10 mouse cellular contexts compared by ENCODE assay signal in genomic region chr19:45742984-45743575, GRCm38 (mm10). TPM values are rescaled to one million over a fixed set of nuclear protein-coding genes. Genes with fewer than 3 reads are reported as not detected.
DNase-seq lines count a peak whose midpoint lies in the region; ATAC-seq and TF ChIP-seq lines count a peak whose summit lies in the region.
"Had no signal": no experiment of that assay in that cellular context is flagged by ENCODE, and none has a peak within 500 bp of the region (broad histone marks: within the 10 kb centered on the region; RNA-seq: fewer than 3 reads in every experiment).

No protein-coding gene starts in this region.

- peak overlapping the region; percentile 93 for H3K4me2 ChIP-seq in kidney, embryonic 15.5 days
- H3K4me2 ChIP-seq in forebrain, embryonic 11.5 days (ENCODE audit: low read depth, low read length, severe bottlenecking), result peak overlapping the region; percentile 67
- H3K4me2 ChIP-seq in limb, embryonic 11.5 days (ENCODE audit: low read depth, severe bottlenecking), result peak overlapping the region; percentile 88
- H3K4me2 ChIP-seq in neural tube, embryonic 14.5 days (ENCODE audit: low read depth, low read length), result peak overlapping the region; percentile 60

- no peaks in the 10 kb centered on the region for H3K9me3 ChIP-seq in kidney, embryonic 15.5 days (replicated peaks)
- no peaks in the 10 kb centered on the region for H3K9me3 ChIP-seq in forebrain, embryonic 11.5 days (ENCODE audit: control insufficient read depth, low read length)
- no peaks in the 10 kb centered on the region for H3K9me3 ChIP-seq in limb, embryonic 11.5 days (ENCODE audit: control insufficient read depth, low read length)
- no peaks in the 10 kb centered on the region for H3K9me3 ChIP-seq in neural tube, embryonic 14.5 days (ENCODE audit: control insufficient read depth, low read length)

- H3K27ac ChIP-seq in kidney, embryonic 15.5 days, result no peak overlapping the region
- no peak overlapping the region for H3K27ac ChIP-seq in forebrain, embryonic 11.5 days (ENCODE audit: low read depth, low read length)
- no peak overlapping the region for H3K27ac ChIP-seq in limb, embryonic 11.5 days (replicated peaks; ENCODE audit: low read depth, low read length)
- H3K27ac ChIP-seq in neural tube, embryonic 14.5 days (ENCODE audit: low read depth, low read length), result no peak overlapping the region
- no peak overlapping the region for H3K27ac ChIP-seq in thymus, adult 2 months (ENCODE audit: control insufficient read depth, insufficient read depth, low read length)

- no peak for DNase-seq in kidney, postnatal 10 days
- peak; percentile 71 for DNase-seq in forebrain, embryonic 11.5 days (ENCODE audit: low spot score)
- peak; percentile 52 for DNase-seq in limb, embryonic 11.5 days (ENCODE audit: low spot score)
- no peak for DNase-seq in ovary, adult 18-20 months (ENCODE audit: low spot score)
- no peak for DNase-seq in gastrocnemius, adult 18-20 months (ENCODE audit: low spot score)
- DNase-seq in thymus, adult 2 months, result no peak

- H3K36me3 ChIP-seq in kidney, embryonic 15.5 days, result no peaks in the 10 kb centered on the region
- H3K36me3 ChIP-seq in forebrain, embryonic 11.5 days (ENCODE audit: control insufficient read depth, insufficient read depth, low read length), result no peaks in the 10 kb centered on the region
- no peaks in the 10 kb centered on the region for H3K36me3 ChIP-seq in limb, embryonic 11.5 days (ENCODE audit: control insufficient read depth, insufficient read depth, low read length)
- H3K36me3 ChIP-seq in neural tube, embryonic 14.5 days (ENCODE audit: control insufficient read depth, insufficient read depth, low read length), result no peaks in the 10 kb centered on the region
- H3K36me3 ChIP-seq in thymus, adult 2 months (ENCODE audit: control insufficient read depth, insufficient read depth, low read length), result no peaks in the 10 kb centered on the region

- 2% methylated on average over 29 of the region's 44 CpGs for WGBS in kidney, embryonic 15.5 days
- WGBS in forebrain, embryonic 11.5 days, result 2% methylated on average over 21 of the region's 44 CpGs
- under 1% methylated on average over 20 of the region's 44 CpGs for WGBS in limb, embryonic 11.5 days
- WGBS in neural tube, embryonic 14.5 days, result under 1% methylated on average over 18 of the region's 44 CpGs
- 17% methylated on average over 41 of the region's 44 CpGs for WGBS in thymus, adult 2 months

- ATAC-seq in kidney, embryonic 15.5 days (replicated peaks; ENCODE audit: low FRiP score), result no peak
- no peak for ATAC-seq in forebrain, embryonic 11.5 days (replicated peaks; ENCODE audit: low FRiP score)
- ATAC-seq in limb, embryonic 11.5 days (ENCODE audit: insufficient number of reproducible peaks, low FRiP score, low TSS enrichment, low read depth), result no peak
- ATAC-seq in neural tube, embryonic 14.5 days (ENCODE audit: low read depth), result no peak

- TF ChIP-seq POLR2A in thymus, adult 2 months (IDR thresholded peaks at IDR 0.05; ENCODE audit: control insufficient read depth, extremely low read depth, insufficient read depth, low read length, poor library complexity), result no peak

- TF ChIP-seq CTCF in thymus, adult 2 months (IDR thresholded peaks at IDR 0.05; ENCODE audit: borderline replicate concordance, control insufficient read depth, extremely low read depth, insufficient read depth, low read length, poor library complexity), result no peak

- H3K4me1 ChIP-seq in kidney, embryonic 15.5 days, result peaks cover 53% of the 10 kb centered on the region
- H3K4me1 ChIP-seq in forebrain, embryonic 11.5 days (replicated peaks; ENCODE audit: control insufficient read depth, insufficient read depth, low read length), result peaks cover 26% of the 10 kb centered on the region
- H3K4me1 ChIP-seq in limb, embryonic 11.5 days (ENCODE audit: control insufficient read depth, insufficient read depth, low read length), result peaks cover 19% of the 10 kb centered on the region
- H3K4me1 ChIP-seq in neural tube, embryonic 14.5 days (ENCODE audit: control insufficient read depth, insufficient read depth, low read length), result peaks cover 7% of the 10 kb centered on the region; the same call in 1 of the 2 replicates
- H3K4me1 ChIP-seq in thymus, adult 2 months (replicated peaks; ENCODE audit: control insufficient read depth, insufficient read depth, low read length), result peaks cover 18% of the 10 kb centered on the region

- peak overlapping the region; percentile 53 for H3K4me3 ChIP-seq in kidney, embryonic 15.5 days (replicated peaks)
- H3K4me3 ChIP-seq in forebrain, embryonic 11.5 days (ENCODE audit: low read depth, low read length), result peak overlapping the region; percentile 39
- peak overlapping the region; percentile 42; the same call in 1 of the 2 replicates for H3K4me3 ChIP-seq in limb, embryonic 11.5 days (ENCODE audit: low read depth, low read length)
- peak overlapping the region; percentile 32 for H3K4me3 ChIP-seq in neural tube, embryonic 14.5 days (ENCODE audit: low read depth, low read length)
- no peak overlapping the region for H3K4me3 ChIP-seq in thymus, adult 2 months (ENCODE audit: control insufficient read depth, insufficient read depth, low read length)

- H3K9ac ChIP-seq in kidney, embryonic 15.5 days, result peak overlapping the region; percentile 47
- peak overlapping the region; percentile 49 for H3K9ac ChIP-seq in forebrain, embryonic 11.5 days (ENCODE audit: low read length)
- H3K9ac ChIP-seq in limb, embryonic 11.5 days (ENCODE audit: low read length), result no peak overlapping the region; the same call in 1 of the 2 replicates
- 0 out of 2 replicates have a peak overlapping the region, but pooled peaks have one; percentile 28 for H3K9ac ChIP-seq in neural tube, embryonic 14.5 days (replicated peaks; ENCODE audit: low read depth, low read length)

- peaks cover 84% of the 10 kb centered on the region for H3K27me3 ChIP-seq in kidney, embryonic 15.5 days
- H3K27me3 ChIP-seq in forebrain, embryonic 11.5 days (ENCODE audit: control insufficient read depth, insufficient read depth, low read length), result peaks cover 88% of the 10 kb centered on the region
- peaks cover 75% of the 10 kb centered on the region for H3K27me3 ChIP-seq in limb, embryonic 11.5 days (ENCODE audit: control insufficient read depth, insufficient read depth, low read length)
- peaks cover 76% of the 10 kb centered on the region for H3K27me3 ChIP-seq in neural tube, embryonic 14.5 days (ENCODE audit: control insufficient read depth, insufficient read depth, low read length)
- peaks cover 20% of the 10 kb centered on the region for H3K27me3 ChIP-seq in thymus, adult 2 months (ENCODE audit: control insufficient read depth, insufficient read depth, low read length)

RNA-seq across cellular contexts. Expression of gene Fgf8, which starts 0.4 kb away (rescaled TPM):
- polyA plus RNA-seq in kidney, embryonic 15.5 days (2015; fragmentation: Nextera tagmentation; extraction: Ambion mirVana), result 17.8 and 20.3 TPM in 2 replicates
- 18.3 and 22.2 TPM in 2 replicates for polyA plus RNA-seq in forebrain, embryonic 11.5 days (2014; fragmentation: Nextera tagmentation; extraction: Ambion mirVana)
- polyA plus RNA-seq in limb, embryonic 11.5 days (2014; fragmentation: Nextera tagmentation; extraction: Ambion mirVana), result 42.8 and 46.1 TPM in 2 replicates
- polyA plus RNA-seq in neural tube, embryonic 14.5 days (2014; fragmentation: Nextera tagmentation; extraction: Ambion mirVana), result 0.35 TPM in 1 of 2 replicates, not detected in the other
- not detected for total RNA-seq in gastrocnemius, adult 18-20 months (2021)
- polyA plus RNA-seq in thymus, adult 2 months (2012; rRNA removed), result 0.26 and 0.33 TPM in 2 replicates
- total RNA-seq: MEL had no signal
- polyA plus RNA-seq: frontal cortex, adult 2 months had no signal

RNA-seq across cellular contexts. Expression of gene Npm3, which starts 6.3 kb away (rescaled TPM):
- polyA plus RNA-seq in kidney, embryonic 15.5 days (2015; fragmentation: Nextera tagmentation; extraction: Ambion mirVana), result 20.8 and 28.5 TPM in 2 replicates
- polyA plus RNA-seq in forebrain, embryonic 11.5 days (2014; fragmentation: Nextera tagmentation; extraction: Ambion mirVana), result 13.1 and 18.2 TPM in 2 replicates
- 15.9 and 19.5 TPM in 2 replicates for polyA plus RNA-seq in limb, embryonic 11.5 days (2014; fragmentation: Nextera tagmentation; extraction: Ambion mirVana)
- 5.9 and 6.1 TPM in 2 replicates for polyA plus RNA-seq in neural tube, embryonic 14.5 days (2014; fragmentation: Nextera tagmentation; extraction: Ambion mirVana)
- 10 to 100 TPM; 10.1 to 11.0 TPM for total RNA-seq in gastrocnemius, adult 18-20 months (2021)
- polyA plus RNA-seq in thymus, adult 2 months (2012; rRNA removed), result 146 and 167 TPM in 2 replicates

RNA-seq across cellular contexts. Expression of gene Mgea5, which starts 40.6 kb away (rescaled TPM):
- polyA plus RNA-seq in kidney, embryonic 15.5 days (2015; fragmentation: Nextera tagmentation; extraction: Ambion mirVana), result 47.4 and 53.3 TPM in 2 replicates
- 83.4 and 88.9 TPM in 2 replicates for polyA plus RNA-seq in forebrain, embryonic 11.5 days (2014; fragmentation: Nextera tagmentation; extraction: Ambion mirVana)
- 65.5 and 75.1 TPM in 2 replicates for polyA plus RNA-seq in limb, embryonic 11.5 days (2014; fragmentation: Nextera tagmentation; extraction: Ambion mirVana)
- polyA plus RNA-seq in neural tube, embryonic 14.5 days (2014; fragmentation: Nextera tagmentation; extraction: Ambion mirVana), result 106 and 108 TPM in 2 replicates
- total RNA-seq in gastrocnemius, adult 18-20 months (2021), result 10 to 100 TPM; 32.1 to 39.9 TPM
- polyA plus RNA-seq in thymus, adult 2 months (2012; rRNA removed), result 71.2 and 74.2 TPM in 2 replicates

Comparison
In these comparisons a context has a peak if more than half of its experiments do, and no peak if none do; other contexts are left out.
1. DNase-seq: peak in forebrain, embryonic 11.5 days (single experiment) and limb, embryonic 11.5 days (single experiment); none in kidney, postnatal 10 days (single experiment), ovary, adult 18-20 months (single experiment), gastrocnemius, adult 18-20 months (single experiment) and thymus, adult 2 months (single experiment).
2. RNA of gene Fgf8, which starts 0.4 kb away (polyA plus RNA-seq): 42.8 to 46.1 TPM in limb, embryonic 11.5 days, 18.3 to 22.2 TPM in forebrain, embryonic 11.5 days and 17.8 to 20.3 TPM in kidney, embryonic 15.5 days; 0.35 TPM in neural tube, embryonic 14.5 days and 0.26 to 0.33 TPM in thymus, adult 2 months; every median in the first group is over 10 times any median in the second.
3. Peak in every context shown above with its lines, with median percentiles within 50 percentile points of each other: H3K4me2 ChIP-seq.